Mouse (Mus musculus) MEL (cell line): ENCODE results near the gene Hbp1.

Experiments
- CHD1 ChIP-seq: IDR thresholded peaks from 2 replicates; pipeline ENCODE4 v1.6.1; 2012; ENCODE audit warnings: low read depth, mild to moderate bottlenecking, inconsistent platforms, low read length, improper control_type of control experiment
- CTCF ChIP-seq, 3 experiments: IDR thresholded peaks in 2 of 3; conservative IDR thresholded peaks in 1 of 3; 2 replicates each; pipeline ENCODE4 v1.5.1; 2011 to 2012; ENCODE audit warnings: low read length in 3 of 3, low read depth in 2 of 3, mild to moderate bottlenecking in 2 of 3, improper control_type of control experiment in 1 of 3, inconsistent platforms in 1 of 3, mixed read lengths in 1 of 3, moderate library complexity in 1 of 3; ENCODE audit not compliant: control insufficient read depth in 1 of 3, insufficient read depth in 1 of 3, poor library complexity in 1 of 3, severe bottlenecking in 1 of 3
- E2F4 ChIP-seq: IDR thresholded peaks from 2 replicates; pipeline ENCODE4 v1.6.1; 2011; ENCODE audit warnings: low read depth, low read length, improper control_type of control experiment, borderline replicate concordance
- ELF1 ChIP-seq: IDR thresholded peaks from 2 replicates; pipeline ENCODE4 v1.6.1; 2014; ENCODE audit warnings: low read depth, mild to moderate bottlenecking, inconsistent platforms, low read length, improper control_type of control experiment, moderate library complexity
- EP300 ChIP-seq, 2 experiments: IDR thresholded peaks; 2 replicates each; pipeline ENCODE4 v1.6.1; 2011; ENCODE audit warnings: improper control_type of control experiment in 2 of 2, low read length in 2 of 2, low read depth in 1 of 2, mild to moderate bottlenecking in 1 of 2
- GATA1 ChIP-seq: IDR thresholded peaks from 2 replicates; pipeline ENCODE4 v1.6.1; 2011; ENCODE audit warnings: low read depth, low read length, improper control_type of control experiment
- MAZ ChIP-seq: IDR thresholded peaks from 2 replicates; pipeline ENCODE4 v1.6.1; 2012; ENCODE audit warnings: low read depth, mild to moderate bottlenecking, inconsistent platforms, low read length, improper control_type of control experiment
- MEF2A ChIP-seq: IDR thresholded peaks from 2 replicates; pipeline ENCODE4 v1.6.1; 2014; ENCODE audit warnings: low read depth, mild to moderate bottlenecking, inconsistent platforms, low read length, improper control_type of control experiment; ENCODE audit not compliant: poor library complexity, insufficient replicate concordance, severe bottlenecking; ENCODE audit errors: extremely low read depth
- NELFE ChIP-seq: IDR thresholded peaks from 2 replicates; pipeline ENCODE4 v1.6.1; 2011; ENCODE audit warnings: low read depth, low read length, improper control_type of control experiment
- NRF1 ChIP-seq: IDR thresholded peaks from 2 replicates; pipeline ENCODE4 v1.6.1; 2014; ENCODE audit warnings: low read depth, mild to moderate bottlenecking, inconsistent platforms, low read length, improper control_type of control experiment, moderate library complexity; ENCODE audit not compliant: poor library complexity, insufficient read depth, severe bottlenecking
- POLR2A ChIP-seq, 2 experiments: IDR thresholded peaks; 2 replicates each; pipeline ENCODE4 v1.6.1; 2011 to 2012; ENCODE audit warnings: low read length in 2 of 2, mild to moderate bottlenecking in 2 of 2, control low read depth in 1 of 2, improper control_type of control experiment in 1 of 2, low read depth in 1 of 2, moderate library complexity in 1 of 2; ENCODE audit not compliant: control insufficient read depth in 1 of 2, insufficient read depth in 1 of 2, poor library complexity in 1 of 2
- SMC3 ChIP-seq: IDR thresholded peaks from 2 replicates; pipeline ENCODE4 v1.6.1; 2011; ENCODE audit warnings: low read depth, low read length, improper control_type of control experiment
- USF1 ChIP-seq: IDR thresholded peaks from 2 replicates; pipeline ENCODE4 v1.6.1; 2014; ENCODE audit warnings: low read depth, mild to moderate bottlenecking, inconsistent platforms, low read length, improper control_type of control experiment, moderate library complexity
- ZC3H11A ChIP-seq: IDR thresholded peaks from 2 replicates; pipeline ENCODE4 v1.6.1; 2012; ENCODE audit warnings: low read depth, mild to moderate bottlenecking, inconsistent platforms, low read length, improper control_type of control experiment

- TF ChIP-seq EP300 (IDR thresholded peaks at IDR 0.05; ENCODE audit: low read depth in 1 of 2, low read length in 2 of 2) (peak; percentile 10 to 20; a peak in 1 of 4 replicates), ZC3H11A (no peak), CTCF (IDR thresholded peaks at IDR 0.05 in 2 of 3, conservative IDR thresholded peaks at IDR 0.05 in 1 of 3; ENCODE audit: control insufficient read depth in 1 of 3, insufficient read depth in 1 of 3, low read depth in 2 of 3, low read length in 3 of 3, poor library complexity in 1 of 3, severe bottlenecking in 1 of 3) (no peak), CHD1 (no peak), NELFE (no peak), POLR2A (IDR thresholded peaks at IDR 0.05; ENCODE audit: control insufficient read depth in 1 of 2, insufficient read depth in 1 of 2, low read depth in 1 of 2, low read length in 2 of 2, poor library complexity in 1 of 2) (no peak), GATA1 (peak; percentile 36; the same call in 1 of the 2 replicates), ELF1 (no peak), MEF2A (no peak), SMC3 (no peak), E2F4 (no peak), USF1 (no peak), MAZ (no peak), NRF1 (no peak)
These were observed 44.4 kb downstream of the Hbp1 start for GRCm38 (mm10) chr12:31905696-31906551.
